Mouse (Mus musculus): ENCODE measurements around the gene Pwwp2b. TPM values are rescaled to one million over a fixed set of nuclear protein-coding genes. Genes with fewer than 3 reads are reported as not detected.

Pwwp2b gene
- total and polyA plus RNA-seq, 3 experiments = 1.9 to 4.3 TPM; not detected in 1

DNA sequence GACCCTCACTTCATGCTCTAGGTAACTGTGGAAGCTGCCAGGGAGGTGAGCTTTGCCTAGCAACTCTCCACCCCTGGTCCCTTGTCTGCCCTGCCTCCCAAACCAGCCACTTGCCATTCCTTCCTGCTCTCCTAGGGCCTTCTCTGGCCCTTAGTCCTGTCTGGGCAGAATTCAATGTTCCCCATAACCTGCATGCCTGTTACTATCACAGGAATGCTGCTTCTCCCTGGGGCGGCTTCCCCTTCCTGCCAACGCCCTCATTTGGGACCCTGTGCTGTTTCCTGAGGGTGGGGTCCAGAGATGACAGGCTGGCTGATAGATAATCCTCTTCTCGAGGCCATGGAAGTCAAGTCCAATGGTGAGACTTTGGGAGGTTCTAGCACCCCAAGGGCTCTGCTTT is 5.2 kb downstream of the Pwwp2b start:
- Histone ChIP-seq H3K4me3 (ENCODE audit: control insufficient read depth in 1 of 2, insufficient read depth in 1 of 2, low read depth in 2 of 2, low read length in 2 of 2) (no peak overlapping the region), H3K27ac (ENCODE audit: control insufficient read depth, low read depth, low read length) (no peak overlapping the region), H3K27me3 (ENCODE audit: control insufficient read depth in 1 of 2, insufficient read depth in 2 of 2, low read length in 2 of 2) (no peaks in the 10 kb centered on the region), H3K4me1 (ENCODE audit: control insufficient read depth in 1 of 2, insufficient read depth in 2 of 2, low read length in 2 of 2) (peaks cover 4 to 17% of the 10 kb centered on the region in 2 experiments), H3K9me3 (replicated peaks; ENCODE audit: insufficient read depth, low read length) (no peaks in the 10 kb centered on the region), H3K9ac (ENCODE audit: control insufficient read depth, low read depth, low read length, poor library complexity, severe bottlenecking) (no peak overlapping the region), H3K79me2 (ENCODE audit: control insufficient read depth, insufficient read depth, low read length, poor library complexity) (peaks cover 3% of the 10 kb centered on the region; the same call in 1 of the 2 replicates), H3K36me3 (ENCODE audit: control insufficient read depth in 1 of 2, insufficient read depth in 2 of 2, low read length in 2 of 2) (0 out of 4 replicates have a peak, but pooled peaks cover 0 to 3% of the 10 kb centered on the region in 2 experiments)
- TF ChIP-seq HCFC1 (IDR thresholded peaks at IDR 0.05; ENCODE audit: low read depth, low read length) (no peak), ZNF384 (IDR thresholded peaks at IDR 0.05; ENCODE audit: low read depth, low read length) (no peak)
- DNase-seq (ENCODE audit: low read depth, low spot score) = no peak

DNA sequence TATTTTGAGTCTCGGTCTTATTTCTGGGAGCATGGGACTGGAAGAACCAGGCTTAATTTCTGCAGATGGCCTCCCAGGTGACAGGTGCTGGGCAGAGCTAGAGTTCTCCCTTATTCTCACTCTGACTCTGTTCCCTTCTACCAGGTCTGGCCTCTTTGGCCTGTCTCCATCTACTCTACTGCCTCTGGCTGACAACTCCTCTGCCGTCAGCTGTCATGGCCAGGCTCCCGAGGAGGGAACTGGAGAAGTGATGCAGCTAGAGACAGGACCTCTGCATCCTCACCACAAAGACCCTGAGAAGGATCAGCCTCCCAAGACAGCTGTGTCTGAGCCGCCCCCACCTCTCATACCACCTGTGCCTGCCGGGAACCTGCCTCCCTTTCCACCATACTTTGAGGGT is 6.3 kb downstream of the Pwwp2b start:
- Histone ChIP-seq H3K79me2 (ENCODE audit: control insufficient read depth, insufficient read depth, low read length, poor library complexity) (no peaks in the 10 kb centered on the region), H3K4me1 (ENCODE audit: control insufficient read depth in 1 of 2, insufficient read depth in 2 of 2, low read length in 2 of 2) (peaks cover 0 to 9% of the 10 kb centered on the region in 2 experiments; a peak in 3 of 4 replicates), H3K9ac (ENCODE audit: control insufficient read depth, low read depth, low read length, poor library complexity, severe bottlenecking) (no peak overlapping the region), H3K36me3 (ENCODE audit: control insufficient read depth in 1 of 2, insufficient read depth in 2 of 2, low read length in 2 of 2) (no peaks in the 10 kb centered on the region), H3K27ac (ENCODE audit: control insufficient read depth, low read depth, low read length) (no peak overlapping the region), H3K9me3 (replicated peaks; ENCODE audit: insufficient read depth, low read length) (no peaks in the 10 kb centered on the region), H3K4me3 (ENCODE audit: control insufficient read depth in 1 of 2, insufficient read depth in 1 of 2, low read depth in 2 of 2, low read length in 2 of 2) (no peak overlapping the region), H3K27me3 (ENCODE audit: control insufficient read depth in 1 of 2, insufficient read depth in 2 of 2, low read length in 2 of 2) (no peaks in the 10 kb centered on the region)
- no peak for DNase-seq (ENCODE audit: low read depth, low spot score)
- TF ChIP-seq E2F4 (IDR thresholded peaks at IDR 0.05; ENCODE audit: borderline replicate concordance, low read depth, low read length) (no peak), RAD21 (IDR thresholded peaks at IDR 0.05; ENCODE audit: low read depth, low read length) (no peak), ZMIZ1 (IDR thresholded peaks at IDR 0.05; ENCODE audit: low read depth, low read length) (no peak)

DNA sequence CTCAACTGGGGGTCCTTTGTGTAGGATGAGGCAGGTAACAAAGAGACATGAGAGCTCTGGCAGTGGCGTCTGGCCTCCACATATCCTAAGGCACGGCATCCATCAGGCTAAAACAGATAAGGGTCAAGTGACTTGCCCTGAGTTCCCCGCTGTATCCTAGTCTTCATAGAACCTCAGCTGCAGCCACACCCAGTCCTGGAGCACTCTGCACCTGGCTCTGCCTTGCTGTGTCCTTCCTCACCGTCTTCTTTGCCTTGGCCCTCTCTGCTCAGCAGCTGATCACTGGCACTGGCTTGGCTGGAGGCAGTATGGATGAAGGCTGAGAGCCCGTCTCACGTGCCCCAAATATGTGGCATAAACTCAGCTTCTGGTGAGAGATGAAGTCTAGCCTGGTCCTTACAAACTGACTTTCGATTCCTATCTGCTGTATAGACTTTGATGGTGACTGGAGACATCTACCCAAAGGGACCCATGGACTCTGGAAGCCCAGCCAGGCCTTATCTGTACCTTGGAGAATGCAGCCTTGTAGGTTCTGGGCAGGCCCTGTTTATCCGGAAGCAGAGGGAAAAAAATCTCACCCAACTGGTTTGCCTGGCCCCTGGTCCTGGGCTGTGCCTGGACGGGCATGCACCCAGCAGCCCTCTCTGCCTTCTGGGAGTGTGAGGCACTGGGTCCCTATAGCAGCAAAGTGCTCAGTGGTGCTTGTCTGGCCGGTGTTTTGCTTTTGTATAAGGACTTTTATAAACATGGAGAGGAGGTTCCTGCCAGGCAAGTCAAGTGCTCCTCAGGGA is 9.7 kb downstream of the Pwwp2b start:
- H3K4me1 ChIP-seq (ENCODE audit: control insufficient read depth in 1 of 2, insufficient read depth in 2 of 2, low read length in 2 of 2) = peaks cover 0 to 5% of the 10 kb centered on the region in 2 experiments; a peak in 2 of 4 replicates
- no peaks in the 10 kb centered on the region for H3K9me3 ChIP-seq (replicated peaks; ENCODE audit: insufficient read depth, low read length)
- DNase-seq (ENCODE audit: low read depth, low spot score) = no peak
- H3K9ac ChIP-seq (ENCODE audit: control insufficient read depth, low read depth, low read length, poor library complexity, severe bottlenecking) = no peak overlapping the region
- H3K79me2 ChIP-seq (ENCODE audit: control insufficient read depth, insufficient read depth, low read length, poor library complexity) = no peaks in the 10 kb centered on the region
- H3K4me3 ChIP-seq (ENCODE audit: control insufficient read depth in 1 of 2, insufficient read depth in 1 of 2, low read depth in 2 of 2, low read length in 2 of 2) = no peak overlapping the region
- no peak overlapping the region for H3K27ac ChIP-seq (ENCODE audit: control insufficient read depth, low read depth, low read length)
- TF ChIP-seq MAFK (IDR thresholded peaks at IDR 0.05; ENCODE audit: borderline replicate concordance, low read depth, low read length) (no peak), MEF2A (IDR thresholded peaks at IDR 0.05; ENCODE audit: extremely low read depth, insufficient replicate concordance, low read depth, low read length, poor library complexity, severe bottlenecking) (no peak), RCOR1 (IDR thresholded peaks at IDR 0.05; ENCODE audit: low read depth, low read length) (no peak), POLR2A (IDR thresholded peaks at IDR 0.05; ENCODE audit: control insufficient read depth in 1 of 2, insufficient read depth in 1 of 2, low read depth in 1 of 2, low read length in 2 of 2, poor library complexity in 1 of 2) (no peak), BHLHE40 (IDR thresholded peaks at IDR 0.05; ENCODE audit: borderline replicate concordance, low read depth, low read length) (no peak), ETS1 (IDR thresholded peaks at IDR 0.05; ENCODE audit: low read depth, low read length) (no peak), ZMIZ1 (IDR thresholded peaks at IDR 0.05; ENCODE audit: low read depth, low read length) (no peak), TAL1 (IDR thresholded peaks at IDR 0.05; ENCODE audit: low read length) (no peak)
- H3K27me3 ChIP-seq (ENCODE audit: control insufficient read depth in 1 of 2, insufficient read depth in 2 of 2, low read length in 2 of 2) = no peaks in the 10 kb centered on the region
- H3K36me3 ChIP-seq (ENCODE audit: control insufficient read depth in 1 of 2, insufficient read depth in 2 of 2, low read length in 2 of 2) = no peaks in the 10 kb centered on the region

Data from MEL (cell line).